Mouse (Mus musculus) cortical plate, adult 2 months (tissue): ENCODE measurements around the gene Tmem205. TPM values are rescaled to one million over a fixed set of nuclear protein-coding genes. Genes with fewer than 3 reads are reported as not detected.

ENCODE experiments used
- H3K27ac ChIP-seq: fragments of 200-500 bp; 2 replicates; pipeline ENCODE4 v1.5.1; 2012; ENCODE audit warnings: low read length, control low read depth, inconsistent platforms; ENCODE audit not compliant: insufficient read depth
- H3K4me1 ChIP-seq: fragments of 200-500 bp; 2 replicates; pipeline ENCODE4 v1.6.1; 2011; ENCODE audit warnings: low read length; ENCODE audit not compliant: control insufficient read depth, insufficient read depth
- H3K4me3 ChIP-seq: fragments of 200-500 bp; 2 replicates; pipeline ENCODE4 v1.5.1; 2011; ENCODE audit warnings: mild to moderate bottlenecking, low read length, control low read depth; ENCODE audit not compliant: insufficient read depth
- CTCF ChIP-seq: fragments of 200-500 bp; IDR thresholded peaks from 2 replicates; pipeline ENCODE4 v1.5.1; 2011; ENCODE audit warnings: mild to moderate bottlenecking, control low read depth, low read length; ENCODE audit not compliant: insufficient read depth; ENCODE audit errors: extremely low read depth
- POLR2A ChIP-seq: fragments of 200-500 bp; IDR thresholded peaks from 2 replicates; pipeline ENCODE4 v1.6.1; 2011; ENCODE audit warnings: mild to moderate bottlenecking, low read length, control low read depth; ENCODE audit not compliant: insufficient read depth; ENCODE audit errors: extremely low read depth
- polyA plus RNA-seq: library from polyadenylated mRNA; depleted of rRNA; stranded (reverse); fragments of >200 nt; gene quantifications from 2 replicates; pipeline ENCODE4 v1.2.3, GENCODE M21; 2012

Gene Tmem205
- polyA plus RNA-seq, 1 experiment, result 57.7 TPM

DNA sequence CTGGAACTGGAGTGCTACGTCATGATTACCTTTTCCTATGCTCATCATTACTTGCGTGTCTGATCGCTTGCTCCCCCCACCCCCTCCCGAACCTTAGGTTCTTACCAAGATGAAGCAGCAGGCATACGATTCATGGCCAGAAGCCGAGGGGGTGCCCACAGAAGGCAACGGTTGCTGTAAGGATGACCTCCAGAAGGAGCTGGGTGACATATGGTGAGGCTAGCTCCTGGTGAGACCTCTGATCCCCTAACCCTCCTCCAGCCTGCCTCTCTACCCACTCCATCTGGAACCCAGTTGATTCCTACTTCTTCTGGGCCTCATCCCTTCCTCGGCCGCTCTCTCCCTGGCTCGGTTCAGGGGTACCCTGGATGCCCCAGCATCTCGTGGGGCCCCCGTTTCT, 6.7 kb upstream of the Tmem205 start:
- TF ChIP-seq POLR2A (no peak), CTCF (no peak)
- Histone ChIP-seq H3K4me1 (no peaks in the 10 kb centered on the region), H3K27ac (no peak overlapping the region), H3K4me3 (no peak overlapping the region)

DNA sequence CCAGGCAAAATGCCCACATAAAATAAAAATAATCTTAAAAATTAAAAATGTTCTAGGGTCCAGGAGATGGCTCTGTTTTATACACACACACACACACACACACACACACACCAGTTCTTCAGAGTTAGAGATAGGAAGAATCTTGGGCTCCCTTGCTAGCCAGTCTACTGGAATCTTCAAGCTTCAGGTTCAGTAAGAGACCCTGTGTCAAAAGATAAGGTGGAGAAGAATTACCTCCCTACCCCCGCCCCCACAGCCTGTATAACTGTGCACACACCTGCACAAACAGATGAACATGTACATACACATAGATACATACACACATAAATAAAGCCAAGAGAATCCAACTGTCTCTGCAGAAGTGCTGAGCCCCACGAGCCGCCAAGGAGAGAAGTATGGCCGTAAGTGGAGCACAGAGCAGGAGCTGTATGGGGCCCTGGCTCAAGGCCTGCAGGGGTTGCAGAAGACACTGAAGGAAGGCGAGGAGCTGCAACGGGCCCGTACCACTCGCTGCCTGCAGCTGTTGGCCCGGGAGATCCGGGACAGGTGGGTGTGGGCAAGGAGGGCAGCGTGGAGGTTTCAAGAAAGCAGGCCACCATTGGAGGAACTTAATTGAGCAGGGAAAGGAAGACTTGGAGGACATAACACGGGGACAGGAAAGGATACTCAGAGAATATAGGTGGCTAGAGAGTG, 5.2 kb upstream of the Tmem205 start:
- Histone ChIP-seq H3K4me1 (no peaks in the 10 kb centered on the region), H3K4me3 (no peak overlapping the region), H3K27ac (no peak overlapping the region)
- TF ChIP-seq POLR2A (no peak), CTCF (no peak)

- H3K4me1 ChIP-seq, result no peaks in the 10 kb centered on the region
- no peak overlapping the region for H3K4me3 ChIP-seq
- TF ChIP-seq POLR2A, result no peak
- no peak for TF ChIP-seq CTCF
- no peak overlapping the region for H3K27ac ChIP-seq
These were observed 4.7 kb upstream of the Tmem205 start for GRCm38 (mm10) chr9:21932006-21932405.

- H3K4me1 ChIP-seq, result no peaks in the 10 kb centered on the region; the same call in 1 of the 2 replicates
- H3K4me3 ChIP-seq, result no peak overlapping the region
- no peak for TF ChIP-seq CTCF
- TF ChIP-seq POLR2A, result no peak
- no peak overlapping the region for H3K27ac ChIP-seq
These were observed 1.9 kb upstream of the Tmem205 start for GRCm38 (mm10) chr9:21929208-21929607.

DNA sequence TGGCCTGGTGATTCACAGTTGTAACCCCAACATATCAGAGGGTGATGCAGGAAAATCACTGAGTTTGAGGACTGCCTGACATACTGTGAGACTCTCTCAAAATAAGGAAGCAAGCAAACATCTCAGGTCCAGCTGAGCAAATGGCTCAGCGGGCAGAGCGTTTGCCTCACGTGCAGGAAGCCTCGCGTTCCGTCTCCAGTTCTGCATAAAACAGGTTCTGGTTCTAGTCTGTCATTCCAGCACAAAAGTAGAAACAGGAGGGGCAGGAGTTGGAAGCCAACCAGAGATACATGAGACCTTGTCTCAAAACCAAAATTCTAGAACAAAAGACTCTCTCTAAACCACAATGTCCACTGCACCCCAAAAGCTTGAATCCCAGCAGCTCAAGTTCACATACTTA, 572 bp downstream of the Tmem205 start:
- Histone ChIP-seq H3K27ac (no peak overlapping the region), H3K4me3 (peak overlapping the region; percentile 31), H3K4me1 (no peaks in the 10 kb centered on the region; the same call in 1 of the 2 replicates)
- TF ChIP-seq POLR2A (no peak), CTCF (no peak)

- no peak for TF ChIP-seq CTCF
- TF ChIP-seq POLR2A, result no peak
- Histone ChIP-seq H3K27ac (no peak overlapping the region), H3K4me1 (no peaks in the 10 kb centered on the region; the same call in 1 of the 2 replicates), H3K4me3 (peak overlapping the region; percentile 31)
These were observed 1.2 kb downstream of the Tmem205 start for GRCm38 (mm10) chr9:21926155-21926554.

DNA sequence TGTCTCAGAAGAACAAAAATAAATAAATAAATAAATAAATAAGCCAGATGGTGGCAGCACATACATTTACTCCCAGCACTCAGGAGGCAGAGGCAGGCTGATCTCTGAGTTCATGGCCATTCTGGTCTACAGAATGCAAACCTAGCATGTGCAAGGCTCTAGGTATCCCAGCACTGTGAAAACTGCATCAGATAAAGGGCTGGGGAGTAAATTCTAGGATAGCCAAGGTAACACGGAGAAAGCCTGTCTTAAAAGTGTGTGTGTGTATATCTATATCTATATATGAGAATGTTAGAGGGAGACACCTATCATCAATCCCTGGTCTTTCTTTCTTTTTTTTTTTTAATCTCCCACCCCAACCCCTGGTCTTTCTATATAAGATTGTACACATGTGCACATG, 1.9 kb downstream of the Tmem205 start:
- no peaks in the 10 kb centered on the region; the same call in 1 of the 2 replicates for H3K4me1 ChIP-seq
- TF ChIP-seq POLR2A, result no peak
- H3K27ac ChIP-seq, result no peak overlapping the region
- no peak overlapping the region for H3K4me3 ChIP-seq

DNA sequence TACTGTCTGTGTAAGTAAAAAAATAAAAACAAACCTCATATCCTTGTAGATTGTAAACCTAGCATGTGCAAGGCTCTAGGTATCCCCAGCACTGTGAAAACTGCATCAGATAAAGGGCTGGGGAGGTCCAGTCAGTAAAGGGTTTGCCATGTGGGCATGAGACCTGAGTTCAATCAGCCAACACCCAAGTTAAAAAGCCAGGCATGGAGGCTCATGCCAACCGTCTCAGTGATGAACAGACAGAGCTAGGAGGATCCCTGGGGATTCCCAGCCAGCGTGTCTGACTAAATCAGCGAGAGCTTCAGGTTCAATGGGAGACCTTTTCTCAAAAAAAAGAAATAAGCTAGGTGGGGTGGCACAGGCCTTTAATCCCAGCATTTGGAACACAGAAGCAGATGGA, 2.3 kb downstream of the Tmem205 start:
- Histone ChIP-seq H3K4me1 (no peaks in the 10 kb centered on the region; the same call in 1 of the 2 replicates), H3K4me3 (no peak overlapping the region), H3K27ac (no peak overlapping the region)
- no peak for TF ChIP-seq POLR2A
- TF ChIP-seq CTCF, result no peak

GRCm38 (mm10) chr9:21924099-21924493, 3.3 kb downstream of the Tmem205 start:
- H3K4me1 ChIP-seq, result no peaks in the 10 kb centered on the region; the same call in 1 of the 2 replicates
- H3K27ac ChIP-seq, result no peak overlapping the region
- no peak overlapping the region for H3K4me3 ChIP-seq
- TF ChIP-seq POLR2A (no peak), CTCF (no peak)

- Histone ChIP-seq H3K4me1 (no peaks in the 10 kb centered on the region; the same call in 1 of the 2 replicates), H3K27ac (no peak overlapping the region), H3K4me3 (no peak overlapping the region)
- TF ChIP-seq POLR2A (no peak), CTCF (no peak)
These were observed 3.8 kb downstream of the Tmem205 start for GRCm38 (mm10) chr9:21923490-21924098.

DNA sequence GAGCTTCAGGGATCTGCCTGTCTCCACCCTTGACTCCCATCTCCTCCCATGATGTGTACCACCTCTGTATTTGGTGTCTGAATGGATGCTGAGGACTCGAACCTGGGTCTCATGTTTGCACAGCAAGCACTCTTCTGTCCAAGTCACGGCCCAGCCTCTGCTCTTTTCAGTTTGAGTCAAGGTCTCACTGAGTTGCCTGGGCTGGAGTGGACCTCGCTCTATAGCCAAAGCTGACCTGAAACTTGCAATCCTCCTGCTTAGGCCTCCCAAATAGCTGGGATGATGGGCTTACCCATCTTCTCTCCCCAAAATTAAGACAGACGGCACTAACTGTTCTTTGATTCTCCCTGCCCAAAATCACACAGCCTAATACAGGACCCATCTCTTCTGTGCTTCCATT, 4.3 kb downstream of the Tmem205 start:
- no peak overlapping the region for H3K27ac ChIP-seq
- H3K4me3 ChIP-seq, result no peak overlapping the region
- H3K4me1 ChIP-seq, result no peaks in the 10 kb centered on the region; the same call in 1 of the 2 replicates
- no peak for TF ChIP-seq POLR2A
- no peak for TF ChIP-seq CTCF
